ENCODE assay signal across 10 mouse cellular contexts in genomic region chr1:66177489-66178170, GRCm38 (mm10). TPM values are rescaled to one million over a fixed set of nuclear protein-coding genes. Genes with fewer than 3 reads are reported as not detected.
A peak's percentile ranks its signal among the peaks of the same experiment; 100 is the strongest.
DNase-seq lines count a peak whose midpoint lies in the region; ATAC-seq and TF ChIP-seq lines count a peak whose summit lies in the region.
"Had no signal": no experiment of that assay in that cellular context is flagged by ENCODE, and none has a peak within 500 bp of the region (broad histone marks: within the 10 kb centered on the region; RNA-seq: fewer than 3 reads in every experiment).

No protein-coding gene starts in this region.

- no peak for TF ChIP-seq CTCF in lung, postnatal 0 days (IDR thresholded peaks at IDR 0.05)

- 21% methylated on average over 4 of the region's 4 CpGs for WGBS in hindbrain, embryonic 13.5 days
- WGBS in neural tube, embryonic 14.5 days: 12% methylated on average over 4 of the region's 4 CpGs
- WGBS in lung, postnatal 0 days: 51% methylated on average over 4 of the region's 4 CpGs

- H3K36me3 ChIP-seq in hindbrain, embryonic 13.5 days: peaks cover 25% of the 10 kb centered on the region
- 0 out of 2 replicates have a peak, but pooled peaks cover 9% of the 10 kb centered on the region for H3K36me3 ChIP-seq in neural tube, embryonic 14.5 days (ENCODE audit: control insufficient read depth, insufficient read depth, low read length)
- H3K36me3 ChIP-seq in lung, postnatal 0 days (ENCODE audit: insufficient read depth, low read length): no peaks in the 10 kb centered on the region

- H3K9me3 ChIP-seq in hindbrain, embryonic 13.5 days: no peaks in the 10 kb centered on the region
- H3K9me3 ChIP-seq in neural tube, embryonic 14.5 days (ENCODE audit: control insufficient read depth, low read length): no peaks in the 10 kb centered on the region; the same call in 1 of the 2 replicates
- H3K9me3 ChIP-seq in lung, postnatal 0 days (ENCODE audit: low read length): no peaks in the 10 kb centered on the region

- peak overlapping the region; percentile 70 for H3K27ac ChIP-seq in hindbrain, embryonic 13.5 days
- H3K27ac ChIP-seq in neural tube, embryonic 14.5 days (ENCODE audit: low read depth, low read length): peak overlapping the region; percentile 1; the same call in 1 of the 2 replicates
- H3K27ac ChIP-seq in lung, postnatal 0 days (ENCODE audit: low read length): no peak overlapping the region
- H3K27ac ChIP-seq: macrophage had no signal

- peak overlapping the region; percentile 59 for H3K4me2 ChIP-seq in hindbrain, embryonic 13.5 days
- H3K4me2 ChIP-seq in neural tube, embryonic 14.5 days (ENCODE audit: low read depth, low read length): peak overlapping the region; percentile 46
- no peak overlapping the region for H3K4me2 ChIP-seq in lung, postnatal 0 days (replicated peaks; ENCODE audit: low read depth, low read length)

- intact Hi-C loops in left cerebral cortex, postnatal 4 days (cut with DNase I): loop anchor here (2.0 to 5.0 kb wide), 2 partner anchors 145 to 480 kb away; no protein-coding TSS in a partner anchor

- H3K9ac ChIP-seq in hindbrain, embryonic 13.5 days: peak overlapping the region; percentile 69
- peak overlapping the region; percentile 92 for H3K9ac ChIP-seq in neural tube, embryonic 14.5 days (replicated peaks; ENCODE audit: low read depth, low read length)
- H3K9ac ChIP-seq in lung, postnatal 0 days (replicated peaks; ENCODE audit: low read depth): no peak overlapping the region

- peak overlapping the region; percentile 93 for H3K4me3 ChIP-seq in hindbrain, embryonic 13.5 days
- H3K4me3 ChIP-seq in neural tube, embryonic 14.5 days (ENCODE audit: low read depth, low read length): peak overlapping the region; percentile 93
- no peak overlapping the region for H3K4me3 ChIP-seq in lung, postnatal 0 days (ENCODE audit: low read depth, low read length)

- H3K27me3 ChIP-seq in hindbrain, embryonic 13.5 days: no peaks in the 10 kb centered on the region
- no peaks in the 10 kb centered on the region for H3K27me3 ChIP-seq in neural tube, embryonic 14.5 days (ENCODE audit: control insufficient read depth, insufficient read depth, low read length)
- H3K27me3 ChIP-seq in lung, postnatal 0 days (replicated peaks; ENCODE audit: insufficient read depth, low read length): no peaks in the 10 kb centered on the region

- peak; percentile 61 for DNase-seq in left cerebral cortex, postnatal 4 days
- DNase-seq in left cerebral cortex, adult 8-10 months (ENCODE audit: low spot score in 2 of 2): no peak
- peak; percentile 68 to 80 for DNase-seq in cerebellum, postnatal 10 days
- DNase-seq in adrenal gland, postnatal 10 days: no peak
- DNase-seq in right cerebral cortex, adult 18-20 months: no peak
- DNase-seq in lung, postnatal 0 days (ENCODE audit: low spot score): no peak
- DNase-seq: kidney, adult 9 months had no signal

- TF ChIP-seq EP300 in lung, postnatal 0 days (IDR thresholded peaks at IDR 0.05): no peak

- H3K4me1 ChIP-seq in hindbrain, embryonic 13.5 days (replicated peaks): peaks cover 46% of the 10 kb centered on the region
- H3K4me1 ChIP-seq in neural tube, embryonic 14.5 days (ENCODE audit: control insufficient read depth, insufficient read depth, low read length): peaks cover 18% of the 10 kb centered on the region
- H3K4me1 ChIP-seq in lung, postnatal 0 days (ENCODE audit: insufficient read depth, low read depth, low read length): no peaks in the 10 kb centered on the region

- 0 out of 2 replicates have a peak, but pooled peaks have one; percentile 15 for ATAC-seq in hindbrain, embryonic 13.5 days (ENCODE audit: low FRiP score)
- no peak for ATAC-seq in neural tube, embryonic 14.5 days (ENCODE audit: low read depth)
- ATAC-seq in lung, postnatal 0 days: no peak

RNA-seq across cellular contexts. Expression of gene Map2, which starts 2.6 kb away (rescaled TPM):
- total RNA-seq in left cerebral cortex, postnatal 4 days (2021): 1,000 to 10,000 TPM; 1,425 to 1,439 TPM
- 1,000 to 10,000 TPM in 3 of 4 experiments, 100 to 1,000 TPM in 1; 960 to 1,199 (median 1,078) TPM for total RNA-seq in left cerebral cortex, adult 8-10 months (2022)
- 442 and 445 TPM in 2 replicates for polyA plus RNA-seq in hindbrain, embryonic 13.5 days (2015; fragmentation: Nextera tagmentation; extraction: Ambion mirVana)
- polyA plus RNA-seq in neural tube, embryonic 14.5 days (2014; fragmentation: Nextera tagmentation; extraction: Ambion mirVana): 458 and 523 TPM in 2 replicates
- 10 to 100 TPM; 17.1 to 23.1 TPM for total RNA-seq in adrenal gland, postnatal 10 days (2021)
- 2.1 and 3.8 TPM in 2 replicates for polyA plus RNA-seq in lung, postnatal 0 days (2015; fragmentation: Nextera tagmentation; extraction: Ambion mirVana)

Comparison
In these comparisons a context has a peak if more than half of its experiments do, and no peak if none do; other contexts are left out.
1. DNase-seq: peak in left cerebral cortex, postnatal 4 days (single experiment) and cerebellum, postnatal 10 days (2 of 2); none in left cerebral cortex, adult 8-10 months (0 of 2), adrenal gland, postnatal 10 days (single experiment), right cerebral cortex, adult 18-20 months (single experiment) and lung, postnatal 0 days (single experiment).
2. RNA of gene Map2, which starts 2.6 kb away (total RNA-seq): 1,425 to 1,439 TPM in left cerebral cortex, postnatal 4 days and 960 to 1,199 TPM in left cerebral cortex, adult 8-10 months; 17.1 to 23.1 TPM in adrenal gland, postnatal 10 days; every median in the first group is over 10 times any median in the second.